Mouse (Mus musculus) thymus, adult 2 months (tissue): ENCODE measurements around the gene Arhgap22.

Experiments
- CTCF ChIP-seq: fragments of 200-500 bp; IDR thresholded peaks from 2 replicates; pipeline ENCODE4 v1.5.1; 2012; ENCODE audit warnings: mild to moderate bottlenecking, control low read depth, low read length, moderate library complexity, borderline replicate concordance; ENCODE audit not compliant: control insufficient read depth, poor library complexity, insufficient read depth; ENCODE audit errors: extremely low read depth
- POLR2A ChIP-seq: fragments of 200-500 bp; IDR thresholded peaks from 2 replicates; pipeline ENCODE4 v1.6.1; 2012; ENCODE audit warnings: mild to moderate bottlenecking, low read length, control low read depth, moderate library complexity; ENCODE audit not compliant: control insufficient read depth, poor library complexity, insufficient read depth; ENCODE audit errors: extremely low read depth

DNA sequence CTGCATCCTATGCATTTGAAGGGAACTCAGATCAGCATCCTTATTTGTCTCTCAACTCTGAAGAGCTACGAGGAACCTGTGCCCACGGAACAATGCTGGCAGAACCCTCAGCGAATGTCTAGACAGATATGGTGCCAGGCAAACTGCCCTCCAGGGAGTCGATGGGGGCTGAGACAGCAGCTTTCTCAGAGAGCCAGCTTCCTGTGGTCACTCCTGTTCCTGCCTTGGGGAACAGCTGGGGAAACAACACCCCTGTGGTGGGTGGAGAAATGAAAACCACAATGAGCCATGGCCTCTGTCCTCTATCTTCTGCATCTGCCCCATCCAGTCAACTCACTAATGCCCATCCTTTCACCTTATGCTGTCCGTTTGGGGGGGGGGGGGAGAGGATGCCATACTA lies 18.2 kb downstream of the Arhgap22 start:
- TF ChIP-seq POLR2A (no peak), CTCF (no peak)
